Mouse (Mus musculus): ENCODE measurements around the gene Npsr1.

Gene Npsr1

GRCm38 (mm10) chr9:24097696-24098095 is at the start of gene Npsr1:
Npsr1 (plus strand) TSS chr9:24097996.
- DNase-seq, result no peak

GRCm38 (mm10) chr9:24051538-24051937 is 46.3 kb upstream of the Npsr1 start:
- DNase-seq, result no peak

GRCm38 (mm10) chr9:24063251-24063650 is 34.5 kb upstream of the Npsr1 start:
- no peak for DNase-seq

GRCm38 (mm10) chr9:24071664-24072063 is 26.1 kb upstream of the Npsr1 start:
- no peak for DNase-seq

- DNase-seq, result no peak
Observed at GRCm38 (mm10) chr9:24077596-24077995, 20.2 kb upstream of the Npsr1 start.

GRCm38 (mm10) chr9:24091875-24092274 is 5.9 kb upstream of the Npsr1 start:
- no peak for DNase-seq

GRCm38 (mm10) chr9:24098526-24098925 is 730 bp downstream of the Npsr1 start:
- no peak for DNase-seq

GRCm38 (mm10) chr9:24099631-24100030 is 1.8 kb downstream of the Npsr1 start:
- no peak for DNase-seq

GRCm38 (mm10) chr9:24119423-24119822 is 21.6 kb downstream of the Npsr1 start:
- peak in 1 of 2 experiments; percentile 43 for DNase-seq

GRCm38 (mm10) chr9:24133142-24133541 is 35.3 kb downstream of the Npsr1 start:
- no peak for DNase-seq

GRCm38 (mm10) chr9:24136354-24136753 is 38.6 kb downstream of the Npsr1 start:
- DNase-seq, result no peak

GRCm38 (mm10) chr9:24144341-24144740 is 46.5 kb downstream of the Npsr1 start:
- no peak for DNase-seq

GRCm38 (mm10) chr9:24157208-24157607 is 59.4 kb downstream of the Npsr1 start:
- no peak for DNase-seq

- DNase-seq, result no peak
Observed at GRCm38 (mm10) chr9:24160409-24160808, 62.6 kb downstream of the Npsr1 start.

- DNase-seq, result no peak
Observed at GRCm38 (mm10) chr9:24168501-24168900, 70.7 kb downstream of the Npsr1 start.

GRCm38 (mm10) chr9:24170728-24171127 is 72.9 kb downstream of the Npsr1 start:
- DNase-seq, result no peak

GRCm38 (mm10) chr9:24178744-24179143 is 80.9 kb downstream of the Npsr1 start:
- no peak for DNase-seq

GRCm38 (mm10) chr9:24180926-24181325 is 83.1 kb downstream of the Npsr1 start:
- DNase-seq, result no peak

GRCm38 (mm10) chr9:24186289-24186688 is 88.5 kb downstream of the Npsr1 start:
- no peak for DNase-seq

- DNase-seq, result no peak
Observed at GRCm38 (mm10) chr9:24189511-24190260, 91.9 kb downstream of the Npsr1 start.

GRCm38 (mm10) chr9:24190261-24190588 is 92.4 kb downstream of the Npsr1 start:
- no peak for DNase-seq

GRCm38 (mm10) chr9:24198254-24198653 is 100.5 kb downstream of the Npsr1 start:
- no peak for DNase-seq

GRCm38 (mm10) chr9:24211636-24212035 is 113.8 kb downstream of the Npsr1 start:
- DNase-seq, result no peak

GRCm38 (mm10) chr9:24217721-24218120 is 119.9 kb downstream of the Npsr1 start:
- DNase-seq, result no peak

GRCm38 (mm10) chr9:24236461-24236860 is 138.7 kb downstream of the Npsr1 start:
- no peak for DNase-seq
